Mouse (Mus musculus) adrenal gland, adult 2 months (tissue): ENCODE measurements at regions not wholly inside any gene's neighbourhood (a gene's known extent, or its start where the extent isn't known, plus 50 kb on each side); places are given as distances from the start of the nearest gene placed in this dataset.

Experiments
- DNase-seq: peaks from one replicate; pipeline ENCODE4 v3.0.0; 2021

DNA sequence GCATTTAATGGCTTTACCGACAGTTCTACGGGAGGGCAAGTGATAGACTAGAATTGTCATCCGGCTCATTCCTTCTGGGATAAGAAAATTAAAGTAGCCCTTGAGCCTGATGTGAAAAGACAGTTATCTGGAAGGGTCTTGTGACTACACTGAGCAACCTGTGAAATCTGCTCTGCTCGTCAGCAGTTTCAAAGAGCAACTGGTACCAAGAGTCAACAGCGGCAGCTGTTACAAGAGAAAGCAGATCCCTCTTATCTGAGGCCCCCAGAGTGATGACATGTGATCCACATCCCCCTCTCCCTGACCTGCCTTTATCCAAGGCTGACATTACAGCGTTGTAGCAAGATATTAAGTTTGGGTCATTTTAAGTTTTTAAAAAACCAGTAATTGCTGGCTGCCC lies 52.6 kb upstream of the Unc13c start:
- no peak for DNase-seq

DNA sequence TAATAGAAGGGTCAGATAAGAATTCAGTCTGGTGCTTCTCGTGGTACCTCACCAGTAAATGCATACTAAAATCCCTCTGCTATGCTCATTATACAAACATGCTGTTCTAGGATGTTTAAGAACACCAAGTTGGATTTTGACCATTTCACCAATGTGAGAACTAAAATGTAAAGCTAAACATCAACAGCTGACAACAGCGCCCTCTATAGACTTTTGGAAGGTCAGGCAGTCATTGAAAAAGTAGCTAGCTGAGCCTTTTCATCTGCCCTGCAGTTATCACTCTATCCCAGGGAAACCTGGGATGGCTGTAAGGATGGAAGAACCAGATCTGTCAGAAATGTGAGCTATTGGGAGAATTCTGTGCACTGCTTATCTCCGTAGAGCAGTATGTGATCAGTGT lies 55.2 kb upstream of the Unc13c start:
- no peak for DNase-seq

DNA sequence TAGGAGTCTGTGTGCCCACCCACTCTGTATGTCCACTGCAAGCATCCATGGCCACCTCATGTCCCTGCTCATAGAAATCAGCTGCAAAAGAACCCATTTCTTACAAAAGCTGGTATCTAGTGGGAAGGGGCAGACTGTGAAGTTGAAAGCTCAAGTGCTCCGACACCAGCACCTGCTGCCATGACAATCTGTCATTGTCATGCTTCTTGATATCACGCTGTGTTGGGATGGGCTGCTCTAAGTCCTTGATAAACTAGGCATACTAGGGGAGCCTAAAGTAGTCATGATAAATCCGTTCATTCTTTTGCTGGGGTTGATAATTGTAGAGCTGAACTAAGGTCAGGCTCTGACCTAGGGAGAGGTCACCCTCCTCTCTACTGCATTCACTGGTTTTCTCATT lies 57.4 kb upstream of the Unc13c start:
- no peak for DNase-seq

DNA sequence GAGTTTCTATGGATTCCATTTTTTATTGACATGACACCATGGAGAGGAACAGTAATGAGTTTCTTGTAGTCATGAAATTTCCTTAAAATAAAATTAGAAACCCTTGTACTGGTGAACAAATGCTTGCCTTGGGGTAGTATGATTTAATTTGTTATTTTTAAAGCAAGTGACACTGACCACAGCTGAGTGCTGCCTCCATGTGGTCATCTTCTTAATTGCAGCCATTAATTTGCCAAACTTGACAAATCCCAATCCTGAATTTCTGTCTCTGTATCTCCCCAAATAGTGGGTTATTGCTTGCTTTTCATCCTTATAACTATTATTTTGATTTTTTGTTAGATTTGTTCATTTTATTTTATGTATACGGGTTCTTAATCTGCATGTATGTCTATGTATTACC lies 59.7 kb upstream of the Unc13c start:
- peak; percentile 13 for DNase-seq

DNA sequence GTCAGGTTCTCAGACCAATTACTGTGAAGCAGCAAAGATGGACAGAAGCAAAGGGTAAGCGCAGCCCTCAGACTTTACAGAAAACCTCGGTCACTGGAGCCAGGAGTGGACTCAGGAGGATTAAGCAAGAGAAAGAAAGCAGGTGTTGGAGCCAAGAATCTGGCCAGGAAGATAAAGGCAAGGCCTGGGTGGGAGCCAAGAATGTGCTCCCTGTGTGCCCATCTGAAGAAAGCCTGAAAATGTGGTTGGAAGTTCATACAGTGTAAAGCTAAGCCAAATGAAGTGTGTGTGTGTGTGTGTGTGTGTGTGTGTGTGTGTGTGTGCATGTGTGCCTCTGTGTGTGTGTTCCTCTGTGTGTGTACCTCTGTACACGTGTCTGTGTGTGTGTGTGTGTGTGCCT lies 64.2 kb upstream of the Wdr72 start:
- peak; percentile 51 for DNase-seq

DNA sequence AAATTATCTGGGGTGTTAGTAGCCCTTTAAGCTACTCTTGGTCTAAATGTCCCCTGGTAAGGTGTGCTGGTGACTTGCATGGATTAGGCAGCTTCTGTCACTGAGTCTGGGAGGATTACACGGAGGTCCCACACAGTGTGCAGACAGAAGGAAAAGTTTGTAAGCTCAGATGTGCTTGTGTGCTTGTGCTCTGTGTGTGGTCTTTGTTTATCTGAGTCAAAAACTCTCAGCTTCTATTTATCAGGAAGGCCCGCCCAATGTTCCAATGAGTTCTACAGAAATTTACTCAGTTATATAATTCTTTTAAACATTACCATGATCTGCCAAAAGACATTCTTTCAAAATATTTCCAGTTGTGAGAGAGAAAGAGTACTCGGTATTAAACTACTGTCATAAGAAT lies 60.4 kb upstream of the Wdr72 start:
- no peak for DNase-seq

DNA sequence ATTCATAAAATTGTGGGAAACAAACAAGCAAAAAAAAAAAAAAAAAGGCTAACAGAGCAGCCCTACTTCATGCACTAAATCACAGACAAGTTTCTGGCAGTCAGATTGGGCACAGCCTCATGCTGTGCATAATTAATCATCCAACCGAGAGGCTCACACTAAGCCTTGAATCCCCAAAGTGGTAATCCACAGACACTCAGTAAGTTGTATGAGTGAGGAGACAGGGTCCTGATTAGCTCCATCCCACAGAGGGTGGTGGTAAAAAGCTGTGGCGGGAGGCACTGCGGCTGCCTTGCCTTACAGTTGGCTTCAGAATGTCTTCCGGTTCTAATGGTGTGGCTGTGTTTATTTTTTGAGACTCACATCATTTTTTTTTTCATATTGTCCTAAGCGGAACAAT lies 53.4 kb upstream of the Wdr72 start:
- no peak for DNase-seq

DNA sequence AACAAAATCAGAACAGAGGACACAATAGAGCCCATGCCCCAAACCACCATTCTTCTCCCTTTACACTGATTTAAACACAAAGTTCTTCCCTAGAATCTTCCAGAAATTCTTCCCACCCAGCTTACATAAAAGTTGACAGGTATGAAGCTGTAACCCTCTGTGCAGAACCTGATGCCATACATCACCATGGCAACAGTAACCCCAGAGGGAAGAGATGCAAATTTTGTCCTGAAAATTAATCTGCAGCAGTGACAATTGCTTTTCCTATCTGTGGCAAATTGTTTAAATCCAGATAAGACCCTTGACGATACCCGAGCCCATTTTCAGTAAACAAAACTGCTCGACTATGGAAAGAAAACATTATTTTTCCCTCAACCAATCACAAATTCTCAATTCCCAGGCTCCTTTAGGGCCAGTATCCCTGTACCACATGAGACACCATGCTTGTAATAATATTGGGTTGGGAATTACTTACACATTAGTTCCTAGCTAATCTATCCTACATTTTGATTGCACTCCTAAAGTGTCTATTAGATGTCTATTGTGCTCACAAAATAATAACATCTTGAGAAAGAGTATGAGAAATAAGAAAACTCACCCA lies 52.6 kb upstream of the Wdr72 start:
- DNase-seq: no peak

DNA sequence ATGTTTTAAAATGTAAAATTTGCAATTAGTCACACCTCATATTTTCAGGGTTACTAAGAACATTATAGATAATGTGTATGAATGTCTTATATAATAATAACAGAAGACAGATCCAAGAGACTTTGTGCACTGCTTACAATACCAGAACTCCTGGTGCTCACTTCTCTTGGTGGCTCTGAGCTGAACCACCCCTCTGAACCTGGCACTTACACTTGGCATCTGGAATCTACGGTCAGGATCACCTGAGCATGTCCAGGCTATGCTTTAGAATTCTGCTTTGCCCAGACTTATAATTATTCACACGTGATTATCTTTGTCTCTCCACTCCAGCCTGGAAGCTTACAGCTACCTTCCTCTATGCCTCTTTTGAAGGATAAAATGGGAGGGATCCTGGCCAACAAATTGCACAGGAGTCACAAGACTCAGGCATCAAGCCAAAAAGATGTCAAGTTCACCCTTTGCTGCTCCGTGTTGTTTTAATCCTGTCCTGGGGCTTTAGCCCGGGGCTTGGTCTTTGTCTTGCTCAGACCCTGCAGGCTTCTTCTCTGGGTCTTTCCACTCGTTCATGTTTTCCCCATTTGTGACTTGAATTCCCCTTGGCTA lies 51.8 kb upstream of the Wdr72 start:
- peak; percentile 18 for DNase-seq
